ENCODE assay signal across 20 mouse cellular contexts in the genomic region with DNA sequence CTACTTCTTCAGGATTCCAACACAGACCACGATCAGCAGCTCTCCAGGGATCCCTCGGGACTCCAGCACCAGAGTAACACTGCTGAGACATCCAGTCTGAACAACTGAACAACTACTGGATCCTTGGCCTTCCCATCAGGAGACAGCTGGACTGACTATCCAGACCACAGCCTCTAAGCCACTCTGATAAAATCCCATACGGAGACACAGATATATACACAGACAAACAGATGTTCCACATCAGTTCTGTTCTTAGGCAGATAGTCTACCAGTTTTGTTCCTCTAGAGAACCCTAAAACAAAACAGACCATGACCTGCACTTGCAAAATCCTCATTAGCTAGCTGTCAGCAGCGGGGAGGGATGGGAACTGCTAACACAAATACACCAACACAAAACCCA. TPM values are rescaled to one million over a fixed set of nuclear protein-coding genes. Genes with fewer than 3 reads are reported as not detected.
DNase-seq lines count a peak whose midpoint lies in the region; ATAC-seq and TF ChIP-seq lines count a peak whose summit lies in the region.
"Had no signal": no experiment of that assay in that cellular context is flagged by ENCODE, and none has a peak within 500 bp of the region (broad histone marks: within the 10 kb centered on the region; RNA-seq: fewer than 3 reads in every experiment).

No protein-coding gene starts in this region.

- H3K4me1 ChIP-seq in kidney, postnatal 0 days (replicated peaks; ENCODE audit: insufficient read depth, low read length): no peaks in the 10 kb centered on the region
- no peaks in the 10 kb centered on the region for H3K4me1 ChIP-seq in kidney, embryonic 14.5 days (ENCODE audit: control insufficient read depth, insufficient read depth, low read length)
- no peaks in the 10 kb centered on the region for H3K4me1 ChIP-seq in lung, embryonic 15.5 days
- 0 out of 2 replicates have a peak, but pooled peaks cover 3% of the 10 kb centered on the region for H3K4me1 ChIP-seq in stomach, embryonic 16.5 days (ENCODE audit: control insufficient read depth, insufficient read depth, low read length)
- no peaks in the 10 kb centered on the region for H3K4me1 ChIP-seq in forebrain, embryonic 12.5 days
- H3K4me1 ChIP-seq: embryonic facial prominence, embryonic 10.5 days; heart, embryonic 12.5 days; hindbrain, embryonic 10.5 days had no signal

- no peak overlapping the region for H3K4me2 ChIP-seq in kidney, postnatal 0 days (ENCODE audit: low read length)
- H3K4me2 ChIP-seq in kidney, embryonic 14.5 days (replicated peaks; ENCODE audit: low read depth, low read length): no peak overlapping the region
- H3K4me2 ChIP-seq in lung, embryonic 15.5 days: no peak overlapping the region
- no peak overlapping the region for H3K4me2 ChIP-seq in stomach, embryonic 16.5 days (ENCODE audit: low read depth, low read length)
- no peak overlapping the region for H3K4me2 ChIP-seq in forebrain, embryonic 12.5 days
- H3K4me2 ChIP-seq: heart, embryonic 12.5 days had no signal

- H3K4me3 ChIP-seq in kidney, postnatal 0 days (replicated peaks; ENCODE audit: low read depth, low read length): no peak overlapping the region
- no peak overlapping the region for H3K4me3 ChIP-seq in kidney, embryonic 14.5 days (ENCODE audit: low read length)
- no peak overlapping the region for H3K4me3 ChIP-seq in lung, embryonic 15.5 days
- no peak overlapping the region for H3K4me3 ChIP-seq in stomach, embryonic 16.5 days (replicated peaks; ENCODE audit: low read length)
- H3K4me3 ChIP-seq in forebrain, embryonic 12.5 days (replicated peaks): no peak overlapping the region
- H3K4me3 ChIP-seq: embryonic facial prominence, embryonic 10.5 days; gastrocnemius, adult 2 months; heart, embryonic 12.5 days; hindbrain, embryonic 10.5 days had no signal

- no peak for ATAC-seq in kidney, postnatal 0 days (replicated peaks; ENCODE audit: low FRiP score, low read depth)
- ATAC-seq in kidney, embryonic 14.5 days (ENCODE audit: low FRiP score, low TSS enrichment): no peak
- ATAC-seq in lung, embryonic 15.5 days (ENCODE audit: borderline replicate concordance, extremely low read depth, low FRiP score, low TSS enrichment): peak; percentile 49; the same call in 1 of the 2 replicates
- peak; percentile 86; the same call in 1 of the 2 replicates for ATAC-seq in stomach, embryonic 16.5 days (ENCODE audit: insufficient read depth, low FRiP score)
- no peak for ATAC-seq in forebrain, embryonic 12.5 days (ENCODE audit: low FRiP score)
- ATAC-seq: forebrain, embryonic 14.5 days had no signal

- H3K9me3 ChIP-seq in kidney, postnatal 0 days (replicated peaks; ENCODE audit: low read length): no peaks in the 10 kb centered on the region
- peaks cover 5% of the 10 kb centered on the region; the same call in 1 of the 2 replicates for H3K9me3 ChIP-seq in kidney, embryonic 14.5 days (ENCODE audit: control insufficient read depth, low read length)
- H3K9me3 ChIP-seq in lung, embryonic 15.5 days: peaks cover 2% of the 10 kb centered on the region
- H3K9me3 ChIP-seq in stomach, embryonic 16.5 days (replicated peaks; ENCODE audit: control insufficient read depth, low read length): peaks cover 4% of the 10 kb centered on the region; the same call in 1 of the 2 replicates
- peaks cover 3% of the 10 kb centered on the region; the same call in 1 of the 2 replicates for H3K9me3 ChIP-seq in forebrain, embryonic 12.5 days

- H3K36me3 ChIP-seq in kidney, postnatal 0 days (ENCODE audit: insufficient read depth, low read length): peaks cover 66% of the 10 kb centered on the region
- H3K36me3 ChIP-seq in kidney, embryonic 14.5 days (ENCODE audit: control insufficient read depth, insufficient read depth, low read length): peaks cover 79% of the 10 kb centered on the region
- peaks cover 83% of the 10 kb centered on the region for H3K36me3 ChIP-seq in lung, embryonic 15.5 days
- peaks cover 49% of the 10 kb centered on the region for H3K36me3 ChIP-seq in stomach, embryonic 16.5 days (ENCODE audit: control insufficient read depth, insufficient read depth, low read length)
- H3K36me3 ChIP-seq in forebrain, embryonic 12.5 days (replicated peaks): peaks cover 89% of the 10 kb centered on the region

- TF ChIP-seq CTCF in kidney, postnatal 0 days (IDR thresholded peaks at IDR 0.05; ENCODE audit: low read depth): no peak

- H3K9ac ChIP-seq in kidney, postnatal 0 days (ENCODE audit: low read depth, low read length): no peak overlapping the region
- H3K9ac ChIP-seq in kidney, embryonic 14.5 days (ENCODE audit: low read depth, low read length): no peak overlapping the region
- H3K9ac ChIP-seq in lung, embryonic 15.5 days: no peak overlapping the region
- no peak overlapping the region for H3K9ac ChIP-seq in stomach, embryonic 16.5 days (ENCODE audit: low read length)
- no peak overlapping the region for H3K9ac ChIP-seq in forebrain, embryonic 12.5 days
- H3K9ac ChIP-seq: heart, embryonic 12.5 days had no signal

- DNase-seq in kidney, postnatal 0 days (ENCODE audit: low spot score): peak; percentile 8
- no peak for DNase-seq in lung, postnatal 25 days (ENCODE audit: low spot score)
- peak; percentile 5 for DNase-seq in NIH3T3 (ENCODE audit: low read depth)
- no peak for DNase-seq in thymus, postnatal 36 days
- DNase-seq: adrenal gland, adult 2 months; adrenal gland, postnatal 25 days; cerebellum, adult 18-20 months; cerebellum, adult 9-11 months; cerebellum, postnatal 36 days; gastrocnemius, adult 2 months; gastrocnemius, postnatal 25 days had no signal

- H3K27me3 ChIP-seq in kidney, postnatal 0 days (ENCODE audit: insufficient read depth, low read length): no peaks in the 10 kb centered on the region
- H3K27me3 ChIP-seq in kidney, embryonic 14.5 days (ENCODE audit: control insufficient read depth, insufficient read depth, low read length): no peaks in the 10 kb centered on the region
- H3K27me3 ChIP-seq in lung, embryonic 15.5 days: no peaks in the 10 kb centered on the region
- no peaks in the 10 kb centered on the region for H3K27me3 ChIP-seq in stomach, embryonic 16.5 days (ENCODE audit: control insufficient read depth, insufficient read depth, low read length)
- no peaks in the 10 kb centered on the region for H3K27me3 ChIP-seq in forebrain, embryonic 12.5 days
- H3K27me3 ChIP-seq: CH12.LX; heart, embryonic 12.5 days had no signal

- no peak overlapping the region for H3K27ac ChIP-seq in kidney, postnatal 0 days
- H3K27ac ChIP-seq in kidney, embryonic 14.5 days (ENCODE audit: low read depth, low read length): no peak overlapping the region
- H3K27ac ChIP-seq in lung, embryonic 15.5 days: no peak overlapping the region
- peak overlapping the region; percentile 64; the same call in 1 of the 2 replicates for H3K27ac ChIP-seq in stomach, embryonic 16.5 days (ENCODE audit: low read length)
- no peak overlapping the region for H3K27ac ChIP-seq in forebrain, embryonic 12.5 days
- H3K27ac ChIP-seq: embryonic facial prominence, embryonic 10.5 days; gastrocnemius, adult 2 months; hindbrain, embryonic 10.5 days had no signal

- WGBS in kidney, postnatal 0 days: 71% methylated on average over 4 of the region's 4 CpGs
- WGBS in kidney, embryonic 14.5 days: 81% methylated on average over 4 of the region's 4 CpGs
- WGBS in lung, embryonic 15.5 days: 68% methylated on average over 4 of the region's 4 CpGs
- WGBS in stomach, embryonic 16.5 days: 44% methylated on average over 4 of the region's 4 CpGs
- WGBS in forebrain, embryonic 12.5 days: 91% methylated on average over 4 of the region's 4 CpGs

RNA-seq across cellular contexts. Expression of a gene that starts 9.4 kb away (rescaled TPM):
- 83.4 and 87.7 TPM in 2 replicates for polyA plus RNA-seq in kidney, postnatal 0 days (2015; fragmentation: Nextera tagmentation; extraction: Ambion mirVana)
- 142 and 151 TPM in 2 replicates for polyA plus RNA-seq in kidney, embryonic 14.5 days (2014; fragmentation: Nextera tagmentation; extraction: Ambion mirVana)
- polyA plus RNA-seq in lung, embryonic 15.5 days (2015; fragmentation: Nextera tagmentation; extraction: Ambion mirVana): 121 and 129 TPM in 2 replicates
- 96.5 and 99.5 TPM in 2 replicates for polyA plus RNA-seq in stomach, embryonic 16.5 days (2015; fragmentation: Nextera tagmentation; extraction: Ambion mirVana)
- polyA plus RNA-seq in forebrain, embryonic 12.5 days (2016; fragmentation: Nextera tagmentation; extraction: Ambion mirVana): 125 and 134 TPM in 2 replicates

RNA-seq across cellular contexts. Expression of a gene that starts 44.3 kb away (rescaled TPM):
- polyA plus RNA-seq in kidney, postnatal 0 days (2015; fragmentation: Nextera tagmentation; extraction: Ambion mirVana): 6.8 and 8.0 TPM in 2 replicates
- 14.0 and 17.9 TPM in 2 replicates for polyA plus RNA-seq in kidney, embryonic 14.5 days (2014; fragmentation: Nextera tagmentation; extraction: Ambion mirVana)
- 9.7 and 9.8 TPM in 2 replicates for polyA plus RNA-seq in lung, embryonic 15.5 days (2015; fragmentation: Nextera tagmentation; extraction: Ambion mirVana)
- 7.9 and 8.6 TPM in 2 replicates for polyA plus RNA-seq in stomach, embryonic 16.5 days (2015; fragmentation: Nextera tagmentation; extraction: Ambion mirVana)
- 20.3 and 20.8 TPM in 2 replicates for polyA plus RNA-seq in forebrain, embryonic 12.5 days (2016; fragmentation: Nextera tagmentation; extraction: Ambion mirVana)

Comparison
In these comparisons a context has a peak if more than half of its experiments do, and no peak if none do; other contexts are left out.
1. ATAC-seq: peak in lung, embryonic 15.5 days (single experiment) and stomach, embryonic 16.5 days (single experiment); none in kidney, postnatal 0 days (single experiment), kidney, embryonic 14.5 days (single experiment) and forebrain, embryonic 12.5 days (single experiment).
2. DNase-seq: peak in kidney, postnatal 0 days (single experiment) and NIH3T3 (single experiment); none in lung, postnatal 25 days (single experiment) and thymus, postnatal 36 days (0 of 2).